Mouse (Mus musculus): ENCODE data around the gene Cenph. TPM values are rescaled to one million over a fixed set of nuclear protein-coding genes. Genes with fewer than 3 reads are reported as not detected.

Cenph gene
- polyA plus RNA-seq, 1 experiment from 2014 or later = 20.4 TPM

DNA sequence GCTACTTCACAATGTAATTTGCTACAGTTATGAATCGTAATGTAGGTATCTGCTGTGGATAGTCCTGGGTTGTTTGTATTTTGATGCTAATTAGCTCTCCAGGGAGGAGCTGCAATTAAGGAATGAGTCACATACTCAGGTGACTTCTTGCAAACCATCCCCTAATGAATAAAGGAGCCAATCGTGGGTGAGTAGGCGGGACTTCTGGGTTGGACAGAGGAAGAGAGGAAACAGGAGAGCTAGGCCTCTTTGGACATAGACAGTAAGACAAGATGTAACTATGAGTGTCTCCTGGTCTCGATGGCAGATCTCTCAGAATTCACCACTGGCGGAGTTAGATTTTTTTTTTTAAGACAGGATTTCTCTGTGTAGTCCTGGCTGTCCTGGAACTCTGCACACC is 54.0 kb downstream of the Cenph start:
- ATAC-seq (no peak), DNase-seq (ENCODE audit: low spot score) (no peak)
- H3K4me3 ChIP-seq (ENCODE audit: low read depth, low read length) = no peak overlapping the region
- no peak overlapping the region for H3K9ac ChIP-seq (ENCODE audit: low read length)
- no peaks in the 10 kb centered on the region for H3K4me1 ChIP-seq (ENCODE audit: control insufficient read depth, insufficient read depth, low read length)
- H3K27me3 ChIP-seq (replicated peaks; ENCODE audit: control insufficient read depth, insufficient read depth, low read length) = no peaks in the 10 kb centered on the region
- no peak overlapping the region for H3K4me2 ChIP-seq (ENCODE audit: low read length)
- H3K36me3 ChIP-seq (ENCODE audit: control insufficient read depth, insufficient read depth, low read length) = peaks cover 46% of the 10 kb centered on the region
- 92% methylated on average over 5 of the region's 5 CpGs for WGBS
- H3K27ac ChIP-seq (ENCODE audit: low read depth, low read length) = no peak overlapping the region
- H3K9me3 ChIP-seq (replicated peaks; ENCODE audit: control insufficient read depth, low read length) = no peaks in the 10 kb centered on the region

DNA sequence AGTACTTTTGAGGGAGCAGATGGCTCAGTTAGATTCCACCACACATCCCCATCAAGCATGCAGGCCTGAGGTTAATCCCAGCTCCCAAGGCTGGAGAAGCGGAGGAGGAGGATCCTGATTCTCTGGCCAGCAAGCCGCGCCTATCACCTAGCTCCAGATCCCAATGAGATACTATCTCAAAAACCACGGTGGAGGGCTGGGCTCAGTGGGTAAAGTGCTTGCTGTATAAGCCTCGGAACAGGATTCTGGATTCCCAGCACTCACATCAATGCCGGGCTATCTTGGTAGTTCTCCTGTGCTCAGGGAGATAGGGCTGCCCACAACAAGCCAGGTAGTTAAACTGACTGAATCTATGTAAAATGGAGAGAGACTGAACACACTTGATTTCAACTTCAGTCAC is 60.2 kb downstream of the Cenph start:
- no peak overlapping the region for H3K9ac ChIP-seq (ENCODE audit: low read length)
- peaks cover 72% of the 10 kb centered on the region for H3K36me3 ChIP-seq (ENCODE audit: control insufficient read depth, insufficient read depth, low read length)
- no peak overlapping the region for H3K4me3 ChIP-seq (ENCODE audit: low read depth, low read length)
- no peak overlapping the region for H3K27ac ChIP-seq (ENCODE audit: low read depth, low read length)
- whole genome bisulfite sequencing = 97% methylated on average over 6 of the region's 6 CpGs
- H3K9me3 ChIP-seq (replicated peaks; ENCODE audit: control insufficient read depth, low read length) = no peaks in the 10 kb centered on the region
- H3K4me1 ChIP-seq (ENCODE audit: control insufficient read depth, insufficient read depth, low read length) = no peaks in the 10 kb centered on the region
- no peak for ATAC-seq
- no peaks in the 10 kb centered on the region for H3K27me3 ChIP-seq (replicated peaks; ENCODE audit: control insufficient read depth, insufficient read depth, low read length)
- DNase-seq (ENCODE audit: low spot score) = no peak
- no peak overlapping the region for H3K4me2 ChIP-seq (ENCODE audit: low read length)

Other genes with a start within 250 kb of the Cenph start
- 5.6 and 10.5 TPM in 2 replicates for gene Ocln, start 223.2 kb downstream of the Cenph start, polyA plus RNA-seq (2014; fragmentation: Nextera tagmentation; extraction: Ambion mirVana)
- gene Marveld2, start 158.9 kb downstream of the Cenph start, polyA plus RNA-seq (2014; fragmentation: Nextera tagmentation; extraction: Ambion mirVana) = 1.2 and 1.8 TPM in 2 replicates
- gene Ak6, start 124.9 kb downstream of the Cenph start, polyA plus RNA-seq (2014; fragmentation: Nextera tagmentation; extraction: Ambion mirVana) = 380 and 419 TPM in 2 replicates
- 24.0 and 25.4 TPM in 2 replicates for gene Rad17, start 124.8 kb downstream of the Cenph start, polyA plus RNA-seq (2014; fragmentation: Nextera tagmentation; extraction: Ambion mirVana)
- 23.4 and 29.8 TPM in 2 replicates for gene Taf9, start 124.3 kb downstream of the Cenph start, polyA plus RNA-seq (2014; fragmentation: Nextera tagmentation; extraction: Ambion mirVana)
- 1.2 and 1.4 TPM in 2 replicates for gene Ccdc125, start 106.2 kb downstream of the Cenph start, polyA plus RNA-seq (2014; fragmentation: Nextera tagmentation; extraction: Ambion mirVana)
- gene Cdk7, start 45.0 kb downstream of the Cenph start, polyA plus RNA-seq (2014; fragmentation: Nextera tagmentation; extraction: Ambion mirVana) = 53.5 and 54.6 TPM in 2 replicates
- gene Mrps36, start 31.2 kb downstream of the Cenph start, polyA plus RNA-seq (2014; fragmentation: Nextera tagmentation; extraction: Ambion mirVana) = 112 and 125 TPM in 2 replicates
- 164 and 215 TPM in 2 replicates for gene Ccnb1, start 10.7 kb upstream of the Cenph start, polyA plus RNA-seq (2014; fragmentation: Nextera tagmentation; extraction: Ambion mirVana)
- 35.8 and 39.4 TPM in 2 replicates for gene Slc30a5, start 57.5 kb upstream of the Cenph start, polyA plus RNA-seq (2014; fragmentation: Nextera tagmentation; extraction: Ambion mirVana)